Mouse (Mus musculus): ENCODE data around the gene Mogat1.
"Not testable (repeated sequence)": the region's sequence is repeated elsewhere in the genome, so short reads cannot be mapped to it uniquely, and the experiment has no call there.

The Mogat1 gene

DNA sequence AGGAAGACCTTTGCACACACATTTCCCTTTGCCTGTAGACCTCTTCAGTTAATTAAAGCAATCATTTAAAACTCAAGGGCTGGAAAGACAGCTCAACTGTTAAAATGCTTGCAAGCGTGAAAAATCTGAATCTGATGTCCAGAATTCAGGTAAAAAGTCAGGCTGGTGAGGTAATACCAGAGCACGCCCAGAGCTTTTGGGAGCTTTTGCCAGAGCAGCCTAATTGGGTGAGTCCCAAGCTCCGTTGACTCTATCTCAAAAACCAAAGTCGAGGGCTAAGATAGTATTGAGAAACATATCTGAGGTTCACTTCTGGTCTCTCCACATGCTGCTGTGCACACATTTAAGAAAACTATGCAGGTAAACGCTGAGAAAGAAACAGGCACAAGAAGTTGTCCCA lies at the start of gene Mogat1:
Mogat1 (plus strand) TSS at position 130 of the 400 bp plus-strand sequence.
- ATAC-seq (ENCODE audit: low TSS enrichment), result no peak

DNA sequence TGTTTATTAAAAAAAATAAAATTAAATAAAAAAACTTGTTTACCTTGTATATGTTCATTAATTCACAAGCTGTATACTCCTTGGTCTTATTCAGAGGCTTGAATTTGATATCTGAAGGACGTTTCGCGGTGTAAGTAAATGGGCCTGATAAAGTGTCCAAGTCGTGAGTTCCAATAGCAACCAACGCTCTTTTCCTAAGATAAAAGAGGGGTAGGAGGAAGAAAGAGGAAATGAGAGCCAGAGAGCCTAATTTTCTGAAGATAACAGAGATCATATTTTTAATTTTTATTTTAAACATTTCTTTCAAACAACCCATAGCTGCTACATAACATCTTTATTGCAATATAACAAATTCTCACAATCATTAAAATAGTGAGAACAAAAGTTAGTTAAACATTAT lies 38.4 kb upstream of the Mogat1 start:
- no peak for ATAC-seq (ENCODE audit: low TSS enrichment)

DNA sequence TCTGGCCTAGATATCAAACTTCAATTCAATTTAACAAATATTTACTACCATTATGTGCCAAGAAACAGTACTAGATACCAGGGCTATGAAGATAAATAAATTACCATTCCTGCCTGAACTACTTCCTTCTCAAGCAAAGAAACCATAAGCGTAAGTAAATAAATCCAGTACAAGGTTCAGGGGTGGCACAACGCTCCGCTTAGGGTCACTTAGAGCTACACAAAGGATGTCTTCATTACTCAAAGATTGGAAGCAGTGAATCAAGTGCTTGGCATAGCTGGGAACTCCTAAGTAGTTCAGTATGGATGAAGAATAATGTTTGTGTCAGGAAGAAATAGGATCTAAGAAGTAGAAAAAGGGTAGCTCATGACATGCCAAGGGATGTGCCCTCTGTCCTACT lies 27.4 kb upstream of the Mogat1 start:
- no peak for ATAC-seq (ENCODE audit: low TSS enrichment)

DNA sequence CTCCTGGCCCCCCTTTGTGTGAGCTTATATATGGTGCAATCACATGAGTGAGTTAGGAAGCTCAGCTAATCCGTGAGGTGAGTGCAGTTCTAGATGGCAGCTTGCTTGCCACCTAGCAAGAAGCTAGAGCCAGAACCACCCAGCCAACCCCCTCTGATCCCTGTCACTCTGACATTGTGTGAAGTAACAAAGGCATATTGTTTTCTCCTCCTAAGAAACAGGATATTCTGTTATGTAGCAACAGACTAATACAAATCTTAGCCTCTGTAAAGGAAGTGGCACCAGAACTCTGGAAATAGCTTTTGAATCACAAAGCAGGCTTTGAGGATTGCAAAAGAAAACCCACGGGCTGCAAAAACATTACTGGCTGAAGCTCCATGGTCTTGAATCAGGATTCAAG lies 26.4 kb upstream of the Mogat1 start:
- no peak for ATAC-seq (ENCODE audit: low TSS enrichment)

DNA sequence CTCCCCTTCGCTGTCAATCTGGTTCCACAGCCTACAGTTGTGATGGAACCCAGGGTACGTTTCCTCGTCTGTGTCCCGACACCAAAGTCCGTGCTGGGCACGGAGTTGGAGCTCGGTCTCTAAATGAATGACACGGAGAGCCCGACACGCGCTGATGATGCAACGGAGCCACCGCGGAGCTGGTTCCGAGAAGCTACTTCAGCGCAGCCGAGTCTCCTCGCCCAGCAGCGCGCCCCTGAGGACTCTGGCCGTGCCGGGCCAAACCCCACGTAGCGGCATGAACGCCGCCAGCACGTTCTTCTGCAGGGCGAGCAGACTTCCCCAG lies 22.4 kb upstream of the Mogat1 start:
- ATAC-seq (ENCODE audit: low TSS enrichment), result peak; percentile 75

DNA sequence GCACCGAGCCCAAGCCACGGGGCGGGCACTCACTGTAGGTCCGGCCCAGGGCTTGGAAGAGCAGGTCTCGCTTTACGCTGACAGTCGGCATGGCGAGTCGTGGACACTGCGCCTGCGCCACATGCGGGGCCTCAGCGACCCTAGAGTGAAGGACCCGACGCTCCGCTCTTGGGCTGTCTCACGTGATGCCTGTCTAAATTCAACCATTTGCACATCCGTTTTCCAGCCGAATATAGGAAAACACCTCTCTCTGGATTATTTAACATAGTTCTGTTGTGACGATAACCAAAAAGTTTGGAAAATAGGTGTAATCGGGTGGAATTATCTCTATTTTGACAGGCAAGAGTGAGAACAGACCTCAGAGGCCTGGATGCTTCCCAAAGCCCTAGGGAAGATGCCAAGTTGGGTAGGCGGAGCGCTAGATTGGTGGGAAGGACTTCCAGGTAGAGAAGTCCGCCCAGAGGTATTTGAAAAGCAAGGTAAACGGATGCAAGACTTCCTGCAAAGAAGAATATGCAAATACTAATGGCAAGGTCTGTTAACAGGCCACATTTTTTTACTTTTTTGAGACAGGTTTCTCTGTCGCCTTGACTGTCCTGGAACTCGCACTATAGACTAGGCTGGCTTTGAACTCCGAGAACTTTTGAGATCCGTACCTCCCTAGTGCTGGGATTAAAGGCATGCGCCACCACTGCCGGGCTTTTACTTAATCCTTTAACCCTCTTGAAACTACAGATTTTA lies 21.9 kb upstream of the Mogat1 start, which contains the start of gene Farsb:
Farsb (minus strand) TSS at position 146 of the 741 bp plus-strand sequence.
- peak; percentile 98 for ATAC-seq (ENCODE audit: low TSS enrichment)

DNA sequence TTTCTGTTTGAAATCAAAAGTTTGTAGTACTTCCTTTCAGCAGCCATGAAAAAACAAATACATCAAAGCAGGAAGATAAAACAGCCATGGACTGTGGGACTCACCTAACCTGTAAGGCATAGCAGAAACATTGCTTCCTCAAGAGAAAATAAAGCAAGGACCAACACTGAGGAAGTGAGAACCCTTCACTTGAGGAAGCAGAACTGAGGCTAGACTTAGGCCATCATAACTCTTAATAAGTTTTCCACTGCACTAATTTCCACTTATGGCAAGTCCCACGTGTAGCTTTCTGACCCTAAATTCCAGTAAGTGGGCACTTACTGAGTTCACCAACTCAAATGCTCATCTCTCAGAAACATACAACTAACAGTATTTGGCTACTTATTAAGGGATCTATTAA lies 20.6 kb upstream of the Mogat1 start:
- no peak for ATAC-seq (ENCODE audit: low TSS enrichment)

DNA sequence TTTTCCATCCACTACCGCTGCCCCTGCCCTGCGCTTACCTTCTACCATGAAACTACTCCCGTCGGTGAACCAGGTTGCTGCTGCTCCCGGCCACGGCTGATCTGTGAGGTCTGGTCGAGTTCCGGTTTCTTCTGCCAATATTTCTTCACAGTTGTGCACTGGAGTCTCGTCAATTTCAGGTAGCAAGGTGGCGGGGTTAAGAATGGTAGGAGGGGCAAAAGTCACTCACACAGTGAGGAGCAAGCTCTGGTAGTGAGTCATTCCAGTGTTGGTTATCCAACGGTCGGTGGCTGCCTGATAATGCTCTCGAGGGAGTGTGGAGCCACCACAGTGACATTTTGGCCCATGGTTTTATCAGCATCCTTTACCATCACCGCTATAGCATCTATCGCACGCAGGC lies 9.8 kb upstream of the Mogat1 start:
- ATAC-seq (ENCODE audit: low TSS enrichment), result no peak

DNA sequence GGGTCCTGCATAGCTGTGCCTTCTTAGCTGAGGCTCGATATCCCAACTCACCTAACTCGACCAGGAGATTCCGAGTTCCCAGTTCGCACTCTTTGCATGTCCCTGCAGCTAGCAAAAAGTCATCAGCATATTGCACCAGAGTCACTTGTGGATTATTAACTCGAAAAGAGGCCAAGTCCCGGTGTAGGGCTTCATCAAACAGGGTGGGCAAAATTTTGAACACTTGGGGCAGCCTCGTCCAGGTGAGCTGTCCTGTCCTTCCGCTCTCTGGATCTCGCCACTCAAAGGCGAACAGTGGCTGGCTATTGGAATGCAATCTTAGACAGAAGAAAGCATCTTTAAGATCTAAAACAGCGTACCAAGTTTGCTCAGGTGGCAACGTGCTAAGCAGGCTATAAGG lies 8.9 kb upstream of the Mogat1 start:
- not testable (repeated sequence) for ATAC-seq (ENCODE audit: low TSS enrichment)

DNA sequence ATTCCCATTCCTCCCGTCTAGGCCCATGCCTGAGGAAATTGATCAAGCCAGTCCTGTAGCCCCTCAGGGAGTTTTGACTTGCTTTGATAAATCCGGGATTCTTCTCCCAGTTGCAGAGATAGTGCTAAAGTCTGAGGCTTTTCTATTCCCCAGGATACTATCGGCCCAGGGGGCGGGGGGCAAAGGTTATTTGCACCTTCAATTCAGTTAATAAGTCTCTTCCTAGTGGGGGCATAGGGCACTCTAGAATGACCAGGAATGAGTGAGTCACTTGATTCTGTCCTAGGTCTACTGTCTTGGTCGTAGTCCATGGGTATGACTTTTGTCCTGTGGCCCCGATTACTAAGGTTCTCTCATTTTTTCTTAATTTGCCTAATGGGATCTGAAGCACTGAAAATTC lies 8.3 kb upstream of the Mogat1 start:
- ATAC-seq (ENCODE audit: low TSS enrichment), result no peak

DNA sequence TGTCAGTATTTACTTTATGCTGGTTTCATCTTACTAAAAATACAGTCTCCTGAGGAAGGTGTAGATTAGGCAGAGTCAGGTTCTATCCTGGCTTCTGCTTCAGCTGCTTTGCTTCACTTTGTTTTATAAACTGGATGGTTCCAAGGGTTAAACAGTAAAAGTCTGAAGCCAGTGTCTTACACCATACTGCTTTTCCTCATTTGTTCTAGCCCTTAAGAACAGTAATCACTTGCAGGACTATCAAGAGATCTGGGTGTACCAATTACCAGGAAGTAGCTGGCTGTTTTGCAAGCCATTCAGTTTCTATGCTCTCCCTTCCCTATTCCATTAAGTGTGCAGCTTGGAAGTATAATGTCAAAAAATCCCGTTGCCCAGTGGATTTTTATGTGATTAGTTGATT lies 3.7 kb upstream of the Mogat1 start:
- ATAC-seq (ENCODE audit: low TSS enrichment), result no peak

DNA sequence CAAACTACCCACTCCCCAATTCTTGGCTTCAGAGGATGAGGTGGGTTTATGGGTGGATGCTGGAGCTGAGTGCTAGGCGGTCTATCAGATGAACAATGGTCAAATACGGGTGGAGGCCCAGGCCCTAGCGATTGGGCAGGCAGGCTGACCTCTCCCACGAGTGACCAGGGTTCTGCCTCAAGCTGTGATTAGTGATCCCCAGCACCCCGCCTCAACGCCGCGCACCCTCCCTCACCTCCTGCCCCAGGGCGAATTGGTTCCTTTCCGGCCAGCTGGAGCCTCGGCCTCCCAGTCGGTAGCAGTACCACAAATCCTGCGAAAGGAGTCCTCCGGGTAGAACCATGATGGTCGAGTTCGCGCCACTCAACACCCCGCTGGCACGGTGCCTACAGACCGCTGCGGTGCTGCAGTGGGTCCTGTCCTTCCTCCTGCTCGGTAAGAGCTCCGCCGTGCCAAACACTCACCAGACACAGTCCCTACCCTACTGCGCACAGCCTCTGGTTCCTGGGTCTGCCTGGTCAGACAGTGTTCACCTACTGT lies 900 bp downstream of the Mogat1 start, which contains the start of gene BC035947:
BC035947 (minus strand) TSS at position 538 of the 540 bp plus-strand sequence.
- ATAC-seq (ENCODE audit: low TSS enrichment), result no peak

DNA sequence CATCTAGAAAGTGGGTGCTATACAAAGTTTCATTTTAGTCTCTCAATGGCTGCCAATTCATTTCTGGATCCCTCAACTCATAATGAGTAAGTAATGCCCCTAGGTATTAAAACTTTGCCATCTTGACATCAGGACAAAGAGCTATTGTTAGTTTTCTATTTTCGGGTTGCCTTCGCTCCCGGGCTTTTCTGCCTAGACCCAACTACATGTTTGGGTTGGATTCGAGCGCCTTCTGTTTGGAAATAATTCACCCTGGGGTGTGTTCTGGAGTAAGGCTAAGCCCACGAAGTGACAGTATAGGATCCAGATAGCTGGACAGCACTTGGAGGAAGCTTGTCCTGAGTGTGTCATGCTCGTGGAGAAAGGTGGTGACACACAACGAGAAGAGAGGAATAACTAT lies 2.0 kb downstream of the Mogat1 start:
- ATAC-seq (ENCODE audit: low TSS enrichment), result no peak

DNA sequence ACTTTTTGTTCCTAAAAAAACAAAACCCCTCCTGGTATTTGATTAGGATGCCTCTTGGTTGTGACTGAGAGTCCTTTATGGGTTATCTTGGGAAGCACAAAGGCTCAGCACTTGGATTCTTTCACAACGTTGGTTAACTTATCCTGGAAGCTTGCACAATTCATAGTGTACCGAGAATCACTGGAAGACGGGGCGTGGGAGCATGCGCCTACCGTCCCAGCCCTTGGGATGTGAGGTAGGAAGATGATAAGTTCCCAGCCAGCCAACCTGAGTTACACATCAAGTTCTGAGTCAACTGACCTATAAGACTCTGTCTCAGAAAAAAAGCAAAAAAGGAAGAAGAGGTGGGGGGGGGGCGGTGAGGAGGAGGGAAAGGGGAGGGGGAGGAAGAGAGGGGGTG lies 8.1 kb downstream of the Mogat1 start:
- ATAC-seq (ENCODE audit: low TSS enrichment), result peak; percentile 59; the same call in 1 of the 2 replicates

DNA sequence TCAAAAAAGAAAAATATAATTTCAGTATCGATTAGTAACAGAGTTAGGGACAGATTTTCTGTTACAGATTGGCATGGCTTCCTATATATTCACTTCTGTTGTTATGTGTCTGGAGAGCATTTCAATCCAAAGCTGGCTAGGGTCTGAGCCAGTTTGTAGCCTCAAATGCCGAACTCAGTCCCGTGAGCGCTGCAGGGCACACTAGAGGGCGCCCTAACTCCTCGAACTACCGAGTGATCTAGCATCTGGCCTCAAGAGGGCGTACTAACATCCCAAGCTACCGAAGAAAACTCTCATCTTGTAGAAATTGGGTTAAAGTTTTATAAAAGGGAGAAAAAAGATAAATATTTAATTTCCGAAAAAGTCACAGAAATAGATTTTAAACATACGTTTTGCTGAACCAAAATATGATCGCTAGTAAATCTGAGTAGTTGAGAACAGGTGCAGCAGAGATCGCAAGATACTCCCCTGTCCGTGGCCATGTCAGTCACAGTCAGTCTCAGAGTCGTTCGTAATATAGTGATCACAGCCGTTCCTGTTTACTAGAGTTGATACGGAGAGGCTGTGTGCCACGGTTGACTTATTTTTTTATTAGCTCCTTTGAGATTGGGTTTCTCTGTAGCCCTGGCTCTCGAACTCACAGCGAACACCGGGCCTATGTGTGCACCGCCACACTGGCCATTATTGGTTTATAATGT lies 14.5 kb downstream of the Mogat1 start:
- ATAC-seq (ENCODE audit: low TSS enrichment), result peak; percentile 88

DNA sequence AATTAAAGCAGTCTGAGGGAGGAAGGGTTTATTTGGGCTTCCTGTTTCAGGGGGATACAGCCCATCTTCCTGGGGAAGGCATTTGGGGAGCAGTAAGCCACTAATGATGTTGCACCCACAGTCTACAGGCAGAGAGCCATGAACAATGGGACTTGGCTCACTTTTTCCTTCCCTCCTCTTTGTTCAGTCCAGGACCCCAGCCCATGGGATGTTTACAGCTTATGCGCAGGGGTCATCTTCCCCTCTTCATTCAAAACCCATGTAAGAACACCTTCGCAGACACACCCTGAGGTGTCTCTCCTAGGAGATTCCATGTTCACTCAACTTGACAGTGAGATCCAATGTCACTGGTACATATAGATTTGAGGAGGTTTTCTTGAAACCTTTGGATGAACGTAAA lies 17.6 kb downstream of the Mogat1 start:
- no peak for ATAC-seq (ENCODE audit: low TSS enrichment)

DNA sequence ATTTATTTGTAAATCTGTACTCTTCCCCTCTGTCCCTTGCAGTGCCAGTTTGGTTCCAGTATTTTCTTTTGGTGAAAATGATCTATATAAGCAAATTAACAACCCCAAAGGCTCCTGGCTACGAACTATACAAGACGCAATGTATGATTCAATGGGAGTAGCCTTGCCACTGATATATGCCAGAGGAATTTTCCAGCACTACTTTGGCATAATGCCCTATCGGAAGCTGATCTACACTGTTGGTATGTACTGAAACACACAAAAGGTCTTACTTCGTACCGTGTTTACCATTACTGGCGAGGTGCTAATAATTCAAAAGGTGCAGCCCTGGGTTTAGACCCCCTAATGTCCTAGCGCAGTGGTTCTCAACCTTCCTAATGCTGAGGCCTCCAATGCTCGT lies 18.2 kb downstream of the Mogat1 start:
- ATAC-seq (ENCODE audit: low TSS enrichment), result no peak

DNA sequence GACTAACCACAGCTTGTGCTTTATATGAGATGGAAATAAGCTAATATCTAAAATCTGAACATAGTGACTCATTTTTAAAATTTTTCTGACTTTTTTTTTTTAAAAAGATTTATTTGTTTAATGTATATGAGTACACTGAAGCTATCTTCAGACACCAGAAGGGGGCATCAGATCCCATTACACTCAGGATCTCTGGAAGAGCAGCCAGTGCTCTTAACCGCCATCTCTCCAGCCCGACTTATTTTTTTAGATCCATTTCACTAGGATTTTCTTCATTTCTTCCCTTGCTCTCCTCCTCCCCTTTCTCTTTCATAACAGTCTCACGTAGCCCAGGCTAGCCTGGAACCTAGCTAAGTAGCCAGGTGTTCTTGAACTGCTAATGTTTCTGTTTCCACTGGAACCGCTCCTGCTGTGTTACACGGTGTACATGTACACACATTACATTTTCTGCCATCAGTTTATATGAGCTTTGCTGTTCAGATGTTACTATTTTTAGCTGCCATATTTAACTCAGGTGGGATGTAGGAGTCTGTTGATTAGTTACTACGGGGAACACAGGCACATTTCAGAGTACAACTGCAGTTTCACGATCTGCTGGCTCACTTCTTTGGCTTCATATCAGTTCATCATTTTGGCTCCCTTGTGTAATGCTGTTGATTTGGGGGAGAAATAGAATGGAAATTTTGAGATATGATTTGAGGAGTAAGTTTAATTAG lies 19.9 kb downstream of the Mogat1 start:
- peak; percentile 45; the same call in 1 of the 2 replicates for ATAC-seq (ENCODE audit: low TSS enrichment)

DNA sequence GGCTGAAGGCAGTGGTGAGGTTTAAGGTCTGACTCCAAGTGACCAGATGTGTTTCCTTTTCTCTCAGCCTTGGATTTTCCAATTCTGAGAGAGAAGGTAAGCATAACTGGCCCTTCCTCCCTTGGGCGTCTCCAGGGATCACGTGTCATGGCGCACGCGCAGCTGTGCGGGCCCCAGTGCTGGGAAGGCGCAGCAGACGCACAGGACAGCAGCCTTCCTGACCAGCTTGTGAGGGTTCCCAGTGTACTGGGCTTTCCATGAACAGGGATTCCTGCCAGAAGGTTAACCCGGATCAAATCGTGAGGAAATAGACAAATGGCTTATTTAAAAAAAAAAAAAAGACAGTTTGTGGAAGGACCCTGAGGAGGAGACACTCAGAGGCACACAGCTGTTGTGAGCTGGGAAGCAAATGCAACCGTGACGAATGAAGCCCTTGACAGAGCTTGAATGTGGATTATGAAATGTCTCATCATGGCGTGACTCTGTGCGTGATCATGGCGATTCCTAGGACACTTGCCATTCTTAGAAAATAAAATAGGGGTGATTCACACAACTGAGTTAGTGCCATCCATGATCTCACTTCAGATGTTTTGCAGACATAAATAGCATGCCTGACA lies 21.5 kb downstream of the Mogat1 start:
- no peak for ATAC-seq (ENCODE audit: low TSS enrichment)

DNA sequence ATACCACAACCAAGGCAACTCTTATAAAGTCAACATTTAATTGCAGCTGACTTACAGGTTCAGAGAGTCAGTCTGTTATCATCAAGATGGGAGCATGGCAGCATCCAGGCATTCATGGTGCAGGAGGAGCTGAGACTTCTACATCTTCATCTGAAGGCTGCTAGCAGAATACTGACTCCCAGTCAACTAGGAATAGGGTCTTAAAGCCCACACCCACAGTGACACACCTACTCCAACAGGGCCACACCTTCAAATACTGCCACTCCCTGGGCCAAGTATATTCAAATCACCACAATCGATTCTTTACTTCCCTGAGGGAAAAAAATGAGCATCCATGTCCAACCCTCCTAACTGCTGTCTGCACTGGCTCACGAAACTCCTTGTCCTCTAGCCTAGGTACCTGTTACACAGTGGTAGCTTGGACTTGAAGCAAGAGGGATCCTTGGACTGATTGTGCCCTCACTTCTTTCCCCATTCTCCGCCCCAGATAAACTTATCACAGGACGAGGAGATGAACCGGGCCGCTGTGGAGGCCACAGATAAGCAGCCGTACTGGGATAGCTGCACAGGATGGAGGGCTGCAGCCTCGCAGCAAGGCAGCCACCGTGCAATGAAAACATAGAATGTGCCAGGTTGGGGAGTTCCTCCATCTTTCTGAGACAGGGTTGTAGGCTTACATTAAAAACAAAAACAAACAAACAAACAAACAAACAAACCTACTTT lies 23.8 kb downstream of the Mogat1 start:
- no peak for ATAC-seq (ENCODE audit: low TSS enrichment)
